Mouse (Mus musculus): ENCODE measurements at regions not wholly inside any gene's neighbourhood (a gene's known extent, or its start where the extent isn't known, plus 50 kb on each side); places are given as distances from the start of the nearest gene placed in this dataset.

GRCm38 (mm10) chr16:71812840-71813239, 495.3 kb upstream of the Robo1 start:
- no peaks in the 10 kb centered on the region for H3K27me3 ChIP-seq
- H3K27ac ChIP-seq (replicated peaks), result no peak overlapping the region
- WGBS, result 77% methylated on average over 5 of the region's 5 CpGs
- H3K4me3 ChIP-seq, result no peak overlapping the region
- ATAC-seq (replicated peaks), result no peak; the same call in 1 of the 2 replicates
- no peaks in the 10 kb centered on the region for H3K9me3 ChIP-seq
- no peaks in the 10 kb centered on the region for H3K36me3 ChIP-seq
- H3K4me2 ChIP-seq (replicated peaks), result no peak overlapping the region
- no peaks in the 10 kb centered on the region for H3K4me1 ChIP-seq
- H3K9ac ChIP-seq (replicated peaks), result no peak overlapping the region

GRCm38 (mm10) chr16:71835325-71835724, 472.8 kb upstream of the Robo1 start:
- H3K36me3 ChIP-seq, result no peaks in the 10 kb centered on the region
- H3K9ac ChIP-seq (replicated peaks), result no peak overlapping the region
- WGBS, result 82% methylated on average over 2 of the region's 2 CpGs
- no peak for ATAC-seq (replicated peaks)
- H3K9me3 ChIP-seq, result no peaks in the 10 kb centered on the region
- no peak overlapping the region for H3K27ac ChIP-seq (replicated peaks)
- H3K4me2 ChIP-seq (replicated peaks), result no peak overlapping the region
- no peaks in the 10 kb centered on the region for H3K4me1 ChIP-seq
- H3K27me3 ChIP-seq, result no peaks in the 10 kb centered on the region
- H3K4me3 ChIP-seq, result no peak overlapping the region

- Histone ChIP-seq H3K27ac (replicated peaks) (no peak overlapping the region), H3K36me3 (no peaks in the 10 kb centered on the region), H3K27me3 (no peaks in the 10 kb centered on the region), H3K4me1 (peaks cover 6% of the 10 kb centered on the region; the same call in 1 of the 2 replicates), H3K9ac (replicated peaks) (no peak overlapping the region), H3K4me3 (no peak overlapping the region), H3K9me3 (no peaks in the 10 kb centered on the region), H3K4me2 (replicated peaks) (no peak overlapping the region)
- WGBS, result 89% methylated on average over 3 of the region's 3 CpGs
- ATAC-seq (replicated peaks), result no peak
These were observed 458.0 kb upstream of the Robo1 start for GRCm38 (mm10) chr16:71850097-71850496.

GRCm38 (mm10) chr16:71851590-71852190, 456.4 kb upstream of the Robo1 start:
- no peak overlapping the region for H3K4me3 ChIP-seq
- 78% methylated on average over 3 of the region's 3 CpGs for WGBS
- no peak overlapping the region for H3K27ac ChIP-seq (replicated peaks)
- no peaks in the 10 kb centered on the region for H3K27me3 ChIP-seq
- H3K4me2 ChIP-seq (replicated peaks), result no peak overlapping the region
- ATAC-seq (replicated peaks), result no peak
- no peaks in the 10 kb centered on the region for H3K36me3 ChIP-seq
- no peaks in the 10 kb centered on the region for H3K4me1 ChIP-seq
- H3K9ac ChIP-seq (replicated peaks), result no peak overlapping the region
- H3K9me3 ChIP-seq, result no peaks in the 10 kb centered on the region

GRCm38 (mm10) chr16:71857877-71858276, 450.2 kb upstream of the Robo1 start:
- H3K9me3 ChIP-seq, result no peaks in the 10 kb centered on the region
- H3K27me3 ChIP-seq, result no peaks in the 10 kb centered on the region
- no peaks in the 10 kb centered on the region for H3K4me1 ChIP-seq
- H3K4me2 ChIP-seq (replicated peaks), result no peak overlapping the region
- no peak for ATAC-seq (replicated peaks)
- H3K9ac ChIP-seq (replicated peaks), result no peak overlapping the region
- H3K36me3 ChIP-seq, result no peaks in the 10 kb centered on the region
- no peak overlapping the region for H3K4me3 ChIP-seq
- H3K27ac ChIP-seq (replicated peaks), result no peak overlapping the region

- no peak for ATAC-seq (replicated peaks)
- no peak overlapping the region for H3K4me3 ChIP-seq
- H3K27ac ChIP-seq (replicated peaks), result no peak overlapping the region
- H3K4me1 ChIP-seq, result no peaks in the 10 kb centered on the region
- WGBS, result 89% methylated on average over 2 of the region's 2 CpGs
- no peaks in the 10 kb centered on the region for H3K9me3 ChIP-seq
- H3K4me2 ChIP-seq (replicated peaks), result no peak overlapping the region
- no peaks in the 10 kb centered on the region for H3K36me3 ChIP-seq
- no peaks in the 10 kb centered on the region for H3K27me3 ChIP-seq
- no peak overlapping the region for H3K9ac ChIP-seq (replicated peaks)
These were observed 447.9 kb upstream of the Robo1 start for GRCm38 (mm10) chr16:71860205-71860604.

- no peaks in the 10 kb centered on the region for H3K27me3 ChIP-seq
- no peak overlapping the region for H3K4me3 ChIP-seq
- ATAC-seq (replicated peaks), result no peak
- no peak overlapping the region for H3K27ac ChIP-seq (replicated peaks)
- no peaks in the 10 kb centered on the region for H3K9me3 ChIP-seq
- 91% methylated on average over 4 of the region's 4 CpGs for WGBS
- no peaks in the 10 kb centered on the region for H3K4me1 ChIP-seq
- no peaks in the 10 kb centered on the region for H3K36me3 ChIP-seq
- H3K4me2 ChIP-seq (replicated peaks), result no peak overlapping the region
- H3K9ac ChIP-seq (replicated peaks), result no peak overlapping the region
These were observed 422.4 kb upstream of the Robo1 start for GRCm38 (mm10) chr16:71885701-71886100.

GRCm38 (mm10) chr16:71889679-71890078, 418.4 kb upstream of the Robo1 start:
- H3K27ac ChIP-seq (replicated peaks), result no peak overlapping the region
- 67% methylated on average over 2 of the region's 2 CpGs for WGBS
- no peaks in the 10 kb centered on the region for H3K4me1 ChIP-seq
- H3K9ac ChIP-seq (replicated peaks), result no peak overlapping the region
- no peaks in the 10 kb centered on the region for H3K9me3 ChIP-seq
- H3K27me3 ChIP-seq, result no peaks in the 10 kb centered on the region
- H3K36me3 ChIP-seq, result no peaks in the 10 kb centered on the region
- H3K4me3 ChIP-seq, result no peak overlapping the region
- no peak for ATAC-seq (replicated peaks)
- H3K4me2 ChIP-seq (replicated peaks), result no peak overlapping the region

GRCm38 (mm10) chr16:71923111-71923510, 385.0 kb upstream of the Robo1 start:
- H3K36me3 ChIP-seq, result no peaks in the 10 kb centered on the region
- no peak overlapping the region for H3K4me3 ChIP-seq
- 95% methylated on average over 13 of the region's 13 CpGs for WGBS
- H3K4me2 ChIP-seq (replicated peaks), result no peak overlapping the region
- no peaks in the 10 kb centered on the region for H3K9me3 ChIP-seq
- H3K27me3 ChIP-seq, result no peaks in the 10 kb centered on the region
- H3K4me1 ChIP-seq, result no peaks in the 10 kb centered on the region
- ATAC-seq (replicated peaks), result no peak
- H3K27ac ChIP-seq (replicated peaks), result no peak overlapping the region
- no peak overlapping the region for H3K9ac ChIP-seq (replicated peaks)

GRCm38 (mm10) chr16:71944165-71944564, 363.9 kb upstream of the Robo1 start:
- H3K36me3 ChIP-seq, result no peaks in the 10 kb centered on the region
- H3K4me3 ChIP-seq, result no peak overlapping the region
- no peaks in the 10 kb centered on the region for H3K9me3 ChIP-seq
- WGBS, result 81% methylated on average over 2 of the region's 2 CpGs
- H3K9ac ChIP-seq (replicated peaks), result no peak overlapping the region
- H3K4me2 ChIP-seq (replicated peaks), result no peak overlapping the region
- no peak overlapping the region for H3K27ac ChIP-seq (replicated peaks)
- no peak for ATAC-seq (replicated peaks)
- H3K4me1 ChIP-seq, result no peaks in the 10 kb centered on the region
- no peaks in the 10 kb centered on the region for H3K27me3 ChIP-seq

GRCm38 (mm10) chr16:71944846-71945245, 363.3 kb upstream of the Robo1 start:
- 91% methylated on average over 2 of the region's 2 CpGs for WGBS

GRCm38 (mm10) chr16:71952879-71953406, 355.2 kb upstream of the Robo1 start:
- H3K36me3 ChIP-seq, result no peaks in the 10 kb centered on the region
- no peak overlapping the region for H3K9ac ChIP-seq (replicated peaks)
- no peaks in the 10 kb centered on the region for H3K27me3 ChIP-seq
- no peaks in the 10 kb centered on the region for H3K9me3 ChIP-seq
- H3K4me2 ChIP-seq (replicated peaks), result no peak overlapping the region
- ATAC-seq (replicated peaks), result no peak
- H3K4me3 ChIP-seq, result no peak overlapping the region
- WGBS, result 85% methylated on average over 2 of the region's 2 CpGs
- H3K4me1 ChIP-seq, result no peaks in the 10 kb centered on the region
- H3K27ac ChIP-seq (replicated peaks), result no peak overlapping the region

More at GRCm38 (mm10) chr16:71944846-71945245, 363.3 kb upstream of the Robo1 start:
- Histone ChIP-seq H3K27ac (replicated peaks) (no peak overlapping the region), H3K9ac (replicated peaks) (no peak overlapping the region), H3K4me3 (no peak overlapping the region), H3K9me3 (no peaks in the 10 kb centered on the region), H3K36me3 (no peaks in the 10 kb centered on the region), H3K4me2 (replicated peaks) (no peak overlapping the region), H3K27me3 (no peaks in the 10 kb centered on the region), H3K4me1 (no peaks in the 10 kb centered on the region)
- ATAC-seq (replicated peaks), result no peak

- Histone ChIP-seq H3K4me3 (no peak overlapping the region), H3K9ac (replicated peaks) (no peak overlapping the region), H3K4me2 (replicated peaks) (no peak overlapping the region), H3K36me3 (no peaks in the 10 kb centered on the region), H3K27me3 (no peaks in the 10 kb centered on the region), H3K27ac (replicated peaks) (no peak overlapping the region), H3K4me1 (no peaks in the 10 kb centered on the region), H3K9me3 (no peaks in the 10 kb centered on the region)
- no peak for ATAC-seq (replicated peaks)
These were observed 344.5 kb upstream of the Robo1 start for GRCm38 (mm10) chr16:71963579-71963978.
